Comparison of ENCODE assay signal across 8 mouse cellular contexts in the genomic region with DNA sequence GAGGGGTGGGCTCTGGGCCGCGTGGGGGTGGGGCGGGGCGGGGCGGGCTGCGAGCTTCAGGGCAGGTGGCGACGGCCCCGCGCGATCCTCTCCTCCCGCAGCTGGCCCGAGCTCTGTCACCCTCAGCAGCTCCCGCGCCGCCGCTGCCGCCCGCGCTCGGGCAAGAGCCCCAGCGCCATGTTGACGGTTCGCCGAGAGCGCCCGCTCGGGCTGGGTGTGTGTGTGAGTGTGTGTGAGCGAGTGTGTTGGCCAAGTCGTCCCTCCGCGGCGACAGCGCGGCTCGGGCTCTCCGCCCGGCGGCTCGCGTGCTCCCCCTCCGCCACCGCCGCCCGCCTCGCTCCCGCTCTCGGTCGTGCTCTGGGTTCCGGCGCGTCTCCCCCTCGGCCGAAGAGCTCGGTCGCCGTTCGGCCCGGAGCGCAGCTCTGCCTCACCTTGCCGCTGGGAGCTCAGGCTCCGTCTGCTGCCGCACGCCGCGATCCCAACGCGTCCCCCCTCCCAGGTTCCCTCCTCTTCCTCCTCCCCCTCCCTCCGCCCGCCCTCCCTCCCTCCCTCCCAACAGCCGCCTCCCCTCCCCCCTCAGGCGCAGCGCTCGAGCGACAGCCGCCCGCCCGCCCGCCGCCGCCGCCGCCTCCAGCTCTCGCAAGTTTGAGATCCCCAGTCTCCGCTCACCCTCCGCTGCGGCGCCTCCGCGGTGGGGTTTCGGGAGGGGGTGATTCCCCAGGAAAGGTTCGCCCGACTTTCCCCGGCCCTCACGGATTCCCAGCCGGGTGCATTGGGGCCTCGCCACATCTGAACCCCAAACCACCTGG.
A peak's percentile ranks its signal among the peaks of the same experiment; 100 is the strongest.
DNase-seq lines count a peak whose midpoint lies in the region; ATAC-seq and TF ChIP-seq lines count a peak whose summit lies in the region.

No protein-coding gene starts in this region.

- H3K27ac ChIP-seq in intestine, postnatal 0 days (ENCODE audit: low read depth, low read length) = peak overlapping the region; percentile 77
- H3K27ac ChIP-seq in liver, adult 2 months (replicated peaks; ENCODE audit: insufficient read depth, low read depth, low read length) = peak overlapping the region; percentile 91
- peak overlapping the region; percentile 89 for H3K27ac ChIP-seq in midbrain, embryonic 16.5 days (ENCODE audit: low read length)
- peak overlapping the region; percentile 83 for H3K27ac ChIP-seq in stomach, embryonic 14.5 days (ENCODE audit: low read length)

- peak; percentile 19; the same call in 1 of the 2 replicates for ATAC-seq in common myeloid progenitor, adult 5-6 weeks (replicated peaks; ENCODE audit: low read depth, poor library complexity, severe bottlenecking)
- peak; percentile 36 for ATAC-seq in granulocyte monocyte progenitor cell, adult 5-6 weeks (replicated peaks; ENCODE audit: poor library complexity, severe bottlenecking)
- peak; percentile 41 for ATAC-seq in intestine, postnatal 0 days
- peak; percentile 50 for ATAC-seq in midbrain, embryonic 16.5 days
- ATAC-seq in stomach, embryonic 14.5 days (ENCODE audit: insufficient number of reproducible peaks, insufficient read depth, low FRiP score, low read depth) = peak; percentile 51

- peak overlapping the region; percentile 83 for H3K4me2 ChIP-seq in intestine, postnatal 0 days (replicated peaks; ENCODE audit: low read depth)
- H3K4me2 ChIP-seq in midbrain, embryonic 16.5 days (ENCODE audit: low read length) = peak overlapping the region; percentile 71
- peak overlapping the region; percentile 80 for H3K4me2 ChIP-seq in stomach, embryonic 14.5 days (replicated peaks; ENCODE audit: low read depth, low read length)

- peaks cover 28% of the 10 kb centered on the region for H3K27me3 ChIP-seq in intestine, postnatal 0 days (replicated peaks; ENCODE audit: control insufficient read depth, insufficient read depth, low read length)
- H3K27me3 ChIP-seq in liver, adult 2 months (ENCODE audit: control insufficient read depth, insufficient read depth, low read length) = no peaks in the 10 kb centered on the region
- H3K27me3 ChIP-seq in midbrain, embryonic 16.5 days (ENCODE audit: control insufficient read depth, insufficient read depth, low read depth, low read length) = peaks cover 16% of the 10 kb centered on the region
- H3K27me3 ChIP-seq in stomach, embryonic 14.5 days (ENCODE audit: control insufficient read depth, insufficient read depth, low read length) = 0 out of 2 replicates have a peak, but pooled peaks cover 9% of the 10 kb centered on the region

- WGBS in intestine, postnatal 0 days = under 1% methylated on average over 26 of the region's 97 CpGs
- WGBS in liver, adult 2 months = 0% methylated on average over 7 of the region's 97 CpGs
- 3% methylated on average over 12 of the region's 97 CpGs for WGBS in midbrain, embryonic 16.5 days
- 3% methylated on average over 56 of the region's 97 CpGs for WGBS in stomach, embryonic 14.5 days

- H3K9me3 ChIP-seq in intestine, postnatal 0 days (ENCODE audit: control insufficient read depth) = no peaks in the 10 kb centered on the region
- H3K9me3 ChIP-seq in midbrain, embryonic 16.5 days (replicated peaks; ENCODE audit: control insufficient read depth, low read length, poor library complexity, severe bottlenecking) = no peaks in the 10 kb centered on the region
- no peaks in the 10 kb centered on the region for H3K9me3 ChIP-seq in stomach, embryonic 14.5 days (ENCODE audit: control insufficient read depth, low read depth, low read length)

- no peaks in the 10 kb centered on the region for H3K36me3 ChIP-seq in intestine, postnatal 0 days (ENCODE audit: control insufficient read depth, insufficient read depth)
- no peaks in the 10 kb centered on the region for H3K36me3 ChIP-seq in liver, adult 2 months (ENCODE audit: control insufficient read depth, insufficient read depth, low read length)
- no peaks in the 10 kb centered on the region for H3K36me3 ChIP-seq in midbrain, embryonic 16.5 days (ENCODE audit: control insufficient read depth, insufficient read depth, low read length)
- H3K36me3 ChIP-seq in stomach, embryonic 14.5 days (ENCODE audit: control insufficient read depth, insufficient read depth, low read length) = no peaks in the 10 kb centered on the region

- H3K79me2 ChIP-seq in liver, adult 2 months (ENCODE audit: control insufficient read depth, insufficient read depth, low read length) = peaks cover 15% of the 10 kb centered on the region

- TF ChIP-seq POLR2A in liver, adult 2 months (IDR thresholded peaks at IDR 0.05; ENCODE audit: extremely low read depth, insufficient read depth, low read length) = peak; percentile 95

- DNase-seq in ovary, adult 18-20 months (ENCODE audit: low spot score) = peak; percentile 31
- DNase-seq in ovary, postnatal 10 days (ENCODE audit: low spot score) = no peak
- DNase-seq in liver, adult 2 months (ENCODE audit: extremely low read depth, low read depth, low spot score) = peak; percentile 64

- no peak for TF ChIP-seq CTCF in intestine, postnatal 0 days (IDR thresholded peaks at IDR 0.05; ENCODE audit: low read depth)
- TF ChIP-seq CTCF in liver, adult 2 months (IDR thresholded peaks at IDR 0.05; ENCODE audit: low read depth, low read length) = no peak

- H3K9ac ChIP-seq in intestine, postnatal 0 days (ENCODE audit: low read depth, low read length) = peak overlapping the region; percentile 69
- peak overlapping the region; percentile 96 for H3K9ac ChIP-seq in liver, adult 2 months (ENCODE audit: low read depth, low read length)
- peak overlapping the region; percentile 76 for H3K9ac ChIP-seq in midbrain, embryonic 16.5 days (ENCODE audit: low read depth, low read length)
- peak overlapping the region; percentile 65 for H3K9ac ChIP-seq in stomach, embryonic 14.5 days (replicated peaks; ENCODE audit: low read depth, low read length)

- H3K4me3 ChIP-seq in intestine, postnatal 0 days (ENCODE audit: low read depth, low read length) = peak overlapping the region; percentile 64
- H3K4me3 ChIP-seq in liver, adult 2 months (ENCODE audit: insufficient read depth, low read depth, low read length) = peak overlapping the region; percentile 98
- H3K4me3 ChIP-seq in midbrain, embryonic 16.5 days (ENCODE audit: low read depth, low read length) = peak overlapping the region; percentile 60
- H3K4me3 ChIP-seq in stomach, embryonic 14.5 days (ENCODE audit: low read depth, low read length) = peak overlapping the region; percentile 57

- H3K4me1 ChIP-seq in intestine, postnatal 0 days (replicated peaks; ENCODE audit: control insufficient read depth, insufficient read depth, low read length) = no peaks in the 10 kb centered on the region
- peaks cover 3% of the 10 kb centered on the region; the same call in 1 of the 2 replicates for H3K4me1 ChIP-seq in liver, adult 2 months (ENCODE audit: control insufficient read depth, insufficient read depth, low read length)
- H3K4me1 ChIP-seq in midbrain, embryonic 16.5 days (ENCODE audit: control insufficient read depth, insufficient read depth, low read length) = peaks cover 7% of the 10 kb centered on the region; the same call in 1 of the 2 replicates
- H3K4me1 ChIP-seq in stomach, embryonic 14.5 days (ENCODE audit: control insufficient read depth, insufficient read depth, low read length) = no peaks in the 10 kb centered on the region; the same call in 1 of the 2 replicates
